Mouse (Mus musculus) gastrocnemius, postnatal 25 days (tissue): ENCODE results near the gene Mcrip2. TPM values are rescaled to one million over a fixed set of nuclear protein-coding genes. Genes with fewer than 3 reads are reported as not detected.

ENCODE experiments used
- DNase-seq: peaks from one replicate; pipeline ENCODE4 v3.0.0; 2022
- total RNA-seq, 2 experiments: library from RNA; stranded (reverse); gene quantifications; 1 replicate in 1 of 2; 2 replicates in 1 of 2; pipeline ENCODE4 v1.2.3; 2021

The Mcrip2 gene
- total RNA-seq, 2 experiments from 2014 or later, result 102 to 114 TPM

DNA sequence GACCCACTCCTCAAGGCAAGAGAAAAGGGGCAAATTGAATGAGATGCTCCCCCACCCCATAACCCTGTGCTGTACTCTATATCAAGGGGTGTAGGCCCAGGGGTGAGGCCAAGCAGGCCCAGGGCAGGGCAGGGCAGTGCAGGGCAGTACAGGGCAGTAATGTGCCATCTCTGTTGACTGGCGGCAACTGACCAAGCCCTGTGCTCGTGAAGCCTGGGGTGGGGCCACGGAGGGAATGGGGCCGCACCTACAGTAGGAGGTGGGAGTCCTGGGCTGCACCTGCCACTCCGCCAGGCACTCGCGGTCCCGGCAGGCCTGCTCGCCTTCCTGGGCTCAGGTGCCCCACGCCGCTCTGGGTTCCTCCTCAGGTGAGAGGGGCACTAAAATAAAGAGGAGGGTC, 3.3 kb downstream of the Mcrip2 start:
- no peak for DNase-seq

DNA sequence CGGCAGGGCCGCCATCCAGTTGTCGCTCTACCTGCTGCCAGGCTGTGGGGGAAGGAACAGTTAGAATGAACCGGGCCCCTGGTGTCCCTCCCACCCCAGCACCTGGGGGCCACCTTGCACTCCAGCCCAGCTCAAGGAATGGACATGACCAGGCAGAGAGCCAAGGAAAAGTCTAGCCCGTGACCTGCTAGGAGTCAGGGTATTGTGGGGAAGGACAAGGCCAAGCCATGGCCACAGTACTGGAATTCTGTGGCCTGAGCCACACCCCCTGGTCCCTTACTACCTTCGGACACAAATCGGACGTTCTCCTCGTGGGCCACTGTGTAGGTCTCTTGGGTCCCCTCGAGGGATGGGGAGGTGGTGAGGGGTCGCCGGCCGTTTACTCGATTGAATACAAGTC, 4.3 kb downstream of the Mcrip2 start:
- no peak for DNase-seq

DNA sequence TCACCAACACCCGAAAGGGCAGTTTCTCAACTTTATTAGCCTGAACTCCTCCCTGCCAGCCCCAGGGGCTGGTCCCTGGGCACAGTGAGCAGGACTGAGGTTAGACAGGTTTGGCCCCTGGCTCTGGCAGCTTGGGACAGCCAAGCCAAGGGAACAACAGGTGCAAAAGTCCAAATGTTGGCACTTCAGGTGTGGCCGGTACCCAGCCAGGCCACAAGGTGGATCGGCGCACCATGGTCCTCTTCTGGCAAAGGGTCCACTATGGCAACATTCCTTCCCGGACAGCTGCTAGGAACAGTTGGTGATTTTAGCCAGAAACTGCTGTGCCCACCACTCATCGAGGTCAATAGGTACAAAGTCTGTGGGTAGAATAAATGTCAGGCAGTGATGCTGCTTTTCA, 4.9 kb downstream of the Mcrip2 start:
- no peak for DNase-seq

DNA sequence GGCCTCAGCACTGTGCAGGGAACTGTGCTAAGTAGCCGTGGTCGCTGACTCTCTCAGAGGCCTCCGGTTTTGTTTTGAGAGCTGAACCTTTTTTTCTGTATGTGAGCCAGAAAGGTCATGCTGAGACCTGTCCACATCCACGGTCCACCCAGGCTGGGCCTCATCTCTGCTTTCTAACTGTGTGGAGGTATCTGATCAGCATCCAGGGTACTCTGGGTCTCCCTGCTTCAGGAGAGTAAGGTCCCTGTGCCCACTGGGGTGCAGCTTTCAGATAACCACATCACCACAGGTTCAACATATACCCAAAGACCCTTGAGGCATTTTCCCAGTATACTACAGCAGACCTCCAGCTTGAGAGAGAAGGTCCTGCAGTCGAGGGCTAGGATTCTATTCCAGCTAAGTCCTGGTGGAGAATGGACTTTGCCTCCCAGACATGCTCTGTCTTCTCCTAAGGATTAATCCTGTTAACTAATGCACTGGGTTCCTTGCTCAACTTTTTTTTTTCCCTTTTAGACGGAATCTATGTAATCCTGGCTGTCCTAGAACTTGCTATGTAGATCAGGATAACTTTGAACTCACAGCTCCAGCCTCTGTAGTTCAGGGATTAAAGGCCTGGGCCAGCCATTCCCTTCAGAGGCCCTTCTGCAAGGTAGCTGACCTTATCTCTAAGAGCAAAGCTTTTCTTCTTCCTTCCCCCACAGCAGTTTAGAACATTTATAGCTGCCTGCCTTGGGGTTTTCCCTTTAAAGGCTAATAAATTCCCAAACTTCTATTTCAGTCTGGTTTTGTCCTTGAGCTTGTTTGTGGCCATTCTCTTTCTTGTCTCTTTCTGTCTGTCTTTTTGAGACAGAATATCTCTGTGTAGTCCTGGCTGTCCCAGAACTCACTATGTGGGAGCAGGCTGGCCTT, 6.6 kb downstream of the Mcrip2 start:
- DNase-seq, result no peak

- DNase-seq, result peak; percentile 89
Measured at GRCm38 (mm10) chr17:25860832-25861703, 7.5 kb downstream of the Mcrip2 start, which contains the start of gene Wdr90. Gene Wdr90 (minus strand): TSS chr17:25861501.

DNA sequence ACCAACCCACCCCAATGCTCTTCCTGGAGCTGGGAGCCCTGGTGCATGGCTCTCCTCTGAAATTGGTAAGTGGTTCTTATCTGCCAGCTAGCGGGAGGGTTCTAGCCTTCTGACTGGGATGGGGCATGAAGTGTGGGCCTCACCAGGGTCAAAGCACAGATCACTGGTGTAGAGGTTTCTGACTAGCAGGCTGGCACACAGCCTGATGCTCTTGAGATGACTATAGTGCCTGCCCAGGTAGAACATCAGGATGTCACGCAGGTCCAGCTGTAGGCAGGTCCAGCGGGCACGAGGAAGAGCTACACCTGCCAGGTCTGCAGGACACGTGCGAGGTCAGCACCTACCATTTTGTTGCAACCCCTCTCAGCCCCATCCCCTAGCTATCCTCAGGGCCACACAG, 8.3 kb downstream of the Mcrip2 start:
- no peak for DNase-seq

- peak; percentile 94 for DNase-seq
Measured at GRCm38 (mm10) chr17:25844396-25844901, 24.1 kb downstream of the Mcrip2 start, which contains the start of gene Rhot2. Gene Rhot2 (minus strand): TSS chr17:25844851.

- no peak for DNase-seq
Measured at GRCm38 (mm10) chr17:25843636-25844395, 24.7 kb downstream of the Mcrip2 start.

DNA sequence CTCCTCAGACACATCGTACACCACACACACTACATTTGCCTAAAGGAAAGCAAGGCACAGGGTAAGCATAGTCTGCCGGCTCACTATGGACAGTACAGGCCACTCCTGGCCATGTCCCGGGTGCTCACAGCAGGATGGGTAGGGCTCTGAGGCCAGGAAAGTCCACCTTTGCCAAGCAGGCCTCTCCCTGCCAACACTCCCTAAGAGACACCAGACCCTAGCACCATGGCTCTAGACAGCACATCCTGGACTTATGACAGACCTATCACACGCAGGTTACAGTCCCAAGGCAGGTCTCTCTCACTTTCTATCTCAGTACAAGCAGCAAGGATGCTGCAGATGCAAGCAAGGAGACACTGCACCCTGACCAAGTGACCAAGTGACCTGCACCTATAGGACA, 25.4 kb downstream of the Mcrip2 start:
- DNase-seq, result no peak

GRCm38 (mm10) chr17:25842509-25842908, 26.1 kb downstream of the Mcrip2 start:
- no peak for DNase-seq

- DNase-seq, result no peak
Measured at GRCm38 (mm10) chr17:25841117-25841880, 27.3 kb downstream of the Mcrip2 start, which contains the start of gene Gm20683. Gene Gm20683 (minus strand): TSS chr17:25841763.

DNA sequence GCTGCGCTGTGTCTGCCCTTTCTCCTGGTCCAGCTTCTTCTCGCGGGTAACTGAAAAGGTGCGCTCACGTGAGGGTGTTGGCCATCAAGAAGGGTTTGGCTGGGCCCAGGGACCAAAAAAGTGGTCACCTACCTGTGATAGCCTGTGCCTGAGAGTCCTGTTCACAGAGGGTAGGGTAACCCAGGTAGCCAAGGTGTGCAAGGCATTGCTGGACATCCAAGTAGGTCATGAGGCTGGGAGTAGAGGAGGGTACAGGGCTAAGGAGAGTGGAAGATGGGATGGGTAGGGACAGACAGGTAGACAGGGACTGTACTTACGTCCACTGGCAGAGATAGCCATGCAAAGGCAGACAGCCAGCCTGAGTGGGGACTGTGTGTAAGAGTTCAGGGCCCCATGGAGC, 28.0 kb downstream of the Mcrip2 start:
- no peak for DNase-seq

DNA sequence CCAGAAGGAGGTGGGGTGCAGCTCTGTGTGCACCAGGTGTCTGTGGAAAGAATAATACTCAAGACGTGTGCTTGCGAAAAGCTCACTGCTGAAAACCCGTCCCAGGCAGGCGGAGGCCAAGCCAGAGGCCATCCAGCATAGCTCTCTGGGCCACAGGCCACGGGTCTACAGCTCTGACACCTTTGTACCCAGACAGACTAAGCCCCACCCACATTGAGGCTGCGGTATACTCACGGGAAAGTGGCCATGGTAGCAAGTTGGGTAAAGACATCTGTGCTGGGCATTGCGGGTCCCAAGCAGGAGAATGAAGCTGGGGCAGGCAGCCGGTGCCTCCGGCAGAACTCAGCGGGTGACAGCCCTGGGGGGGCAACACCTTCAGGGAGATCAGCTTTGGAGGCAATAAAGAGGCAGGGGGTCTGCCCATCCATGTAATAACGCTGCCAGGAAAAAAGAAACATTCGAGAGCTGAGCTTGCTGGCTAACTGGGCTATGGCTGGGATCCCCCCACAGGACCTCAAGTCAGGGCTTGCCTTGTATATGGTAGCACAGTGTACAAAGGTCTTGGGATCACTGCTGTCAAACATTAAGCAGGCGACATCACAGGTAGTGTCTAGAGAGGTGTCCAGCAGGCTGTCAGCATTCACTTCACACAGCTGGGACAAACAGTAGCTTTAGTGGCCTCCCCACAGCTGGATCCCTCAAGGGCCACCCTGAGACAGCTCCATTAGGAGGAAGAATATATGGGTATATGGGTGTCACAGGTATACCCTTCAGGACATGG, 28.9 kb downstream of the Mcrip2 start:
- no peak for DNase-seq

DNA sequence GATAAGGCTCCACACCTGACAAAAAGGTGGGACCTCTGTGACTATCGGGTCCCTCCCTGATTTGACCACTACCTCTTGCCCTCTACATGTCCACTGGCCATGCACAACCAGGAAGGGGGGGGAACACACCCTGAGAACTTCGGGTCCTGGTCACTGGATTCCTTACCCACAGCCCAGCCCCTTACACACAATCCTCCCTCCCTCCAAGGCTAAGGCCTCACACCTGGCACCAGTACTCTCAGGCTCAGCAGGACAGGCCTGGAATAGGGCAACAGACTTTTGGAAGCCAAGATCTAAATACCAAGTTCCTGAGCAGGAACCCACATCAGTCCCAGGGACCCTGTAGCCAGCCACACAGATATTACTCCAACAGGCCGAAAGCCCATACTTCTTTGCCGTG, 29.7 kb downstream of the Mcrip2 start:
- DNase-seq, result peak; percentile 66

DNA sequence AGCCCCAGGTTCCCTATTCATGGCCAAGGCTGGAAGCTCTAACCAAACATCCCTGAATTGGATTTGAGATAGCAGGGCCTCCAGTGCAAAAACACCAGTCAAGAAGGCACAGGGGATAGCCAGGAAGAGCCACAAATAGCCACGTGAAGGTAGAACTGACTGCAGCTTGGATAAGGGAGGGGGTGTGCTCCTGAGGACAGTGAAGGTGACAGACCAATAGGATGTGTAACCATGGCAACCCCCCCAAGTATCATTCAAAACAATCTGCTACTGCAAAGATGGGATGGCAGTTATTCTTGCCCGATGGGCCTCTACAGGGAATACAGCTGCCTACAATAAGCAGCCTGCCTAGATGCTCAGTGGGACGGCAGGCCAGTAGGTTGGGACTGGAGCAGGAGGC, 31.0 kb downstream of the Mcrip2 start:
- no peak for DNase-seq

DNA sequence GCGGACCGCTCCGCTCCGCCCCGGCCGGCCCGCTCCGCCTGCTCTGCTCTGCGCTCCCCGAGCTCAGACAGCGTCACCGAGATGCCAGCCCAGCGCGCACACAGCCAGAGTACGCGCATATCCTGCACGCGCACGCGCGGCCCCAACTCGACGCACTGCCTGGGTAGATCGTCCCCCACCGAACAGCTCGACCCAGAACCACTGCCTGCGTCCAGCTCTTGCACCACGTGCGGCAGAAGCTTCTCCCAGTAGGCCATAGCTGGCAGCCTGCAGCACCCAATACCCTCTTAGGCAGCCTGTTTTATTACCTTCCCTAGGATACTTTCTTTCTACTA, 31.5 kb downstream of the Mcrip2 start, which contains the start of gene Rhbdl1:
TSS of gene Rhbdl1 (minus strand) at position 220 of the 335 bp plus-strand sequence.
- DNase-seq, result peak; percentile 86

- no peak for DNase-seq
Measured at GRCm38 (mm10) chr17:25836397-25837075, 32.0 kb downstream of the Mcrip2 start.

DNA sequence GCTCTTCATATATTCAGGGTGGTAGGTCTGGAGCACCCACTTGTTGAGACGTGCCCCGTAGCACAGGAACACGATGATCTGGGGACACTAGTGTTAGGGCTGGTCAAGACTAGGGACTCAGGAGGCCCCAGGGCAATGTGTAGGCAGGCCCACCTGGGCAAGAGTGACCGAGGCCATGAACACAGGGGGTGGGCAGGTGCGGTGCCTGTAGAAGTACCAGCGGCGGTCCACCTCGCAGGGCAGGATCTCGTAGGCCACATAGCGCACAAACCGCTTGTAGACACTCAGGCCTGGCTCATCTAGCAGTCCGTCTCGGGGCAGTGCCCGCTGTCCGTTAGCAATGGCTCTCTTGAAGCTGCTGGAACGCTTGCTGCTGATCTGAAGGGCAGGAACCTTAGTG, 32.7 kb downstream of the Mcrip2 start:
- no peak for DNase-seq

DNA sequence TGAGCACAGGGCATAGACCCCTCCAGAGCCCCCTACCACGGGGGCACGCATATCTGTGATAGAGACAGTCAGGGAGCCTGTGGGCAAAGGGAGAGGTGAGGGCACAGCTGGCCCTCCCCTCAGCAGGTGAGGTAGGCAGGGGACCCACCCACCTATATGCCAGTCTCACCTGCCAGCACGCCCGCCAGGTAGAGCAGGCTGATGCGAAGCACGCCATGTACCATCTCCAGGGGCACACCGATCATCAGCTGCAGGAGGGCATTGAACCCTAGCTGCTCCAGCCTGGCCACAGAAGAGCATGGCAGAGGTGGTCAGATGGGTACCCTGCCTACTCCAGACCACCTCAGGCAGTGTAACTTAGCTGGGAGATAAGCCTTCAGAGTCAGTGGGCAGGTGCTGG, 33.3 kb downstream of the Mcrip2 start:
- no peak for DNase-seq
